Comparison of ENCODE assay signal across 8 mouse cellular contexts in genomic region chr1:133306842-133307241, GRCm38 (mm10). TPM values are rescaled to one million over a fixed set of nuclear protein-coding genes. Genes with fewer than 3 reads are reported as not detected.
DNase-seq lines count a peak whose midpoint lies in the region; ATAC-seq and TF ChIP-seq lines count a peak whose summit lies in the region.

No protein-coding gene starts in this region.

- H3K36me3 ChIP-seq in intestine, postnatal 0 days (ENCODE audit: control insufficient read depth, insufficient read depth) = peaks cover 5% of the 10 kb centered on the region; the same call in 1 of the 2 replicates
- no peaks in the 10 kb centered on the region for H3K36me3 ChIP-seq in intestine, embryonic 15.5 days
- H3K36me3 ChIP-seq in forebrain, embryonic 16.5 days (ENCODE audit: control insufficient read depth, insufficient read depth) = no peaks in the 10 kb centered on the region
- H3K36me3 ChIP-seq in hindbrain, embryonic 12.5 days = 0 out of 2 replicates have a peak, but pooled peaks cover 6% of the 10 kb centered on the region
- no peaks in the 10 kb centered on the region for H3K36me3 ChIP-seq in midbrain, embryonic 16.5 days (ENCODE audit: control insufficient read depth, insufficient read depth, low read length)

- H3K9me3 ChIP-seq in intestine, postnatal 0 days (ENCODE audit: control insufficient read depth) = no peaks in the 10 kb centered on the region
- H3K9me3 ChIP-seq in intestine, embryonic 15.5 days = no peaks in the 10 kb centered on the region
- H3K9me3 ChIP-seq in forebrain, embryonic 16.5 days (ENCODE audit: control insufficient read depth, low read length) = no peaks in the 10 kb centered on the region
- H3K9me3 ChIP-seq in hindbrain, embryonic 12.5 days (replicated peaks) = no peaks in the 10 kb centered on the region
- H3K9me3 ChIP-seq in midbrain, embryonic 16.5 days (replicated peaks; ENCODE audit: control insufficient read depth, low read length, poor library complexity, severe bottlenecking) = no peaks in the 10 kb centered on the region

- H3K27ac ChIP-seq in intestine, postnatal 0 days (ENCODE audit: low read depth, low read length) = no peak overlapping the region
- no peak overlapping the region for H3K27ac ChIP-seq in intestine, embryonic 15.5 days
- H3K27ac ChIP-seq in forebrain, embryonic 16.5 days (ENCODE audit: low read length) = no peak overlapping the region
- H3K27ac ChIP-seq in hindbrain, embryonic 12.5 days = no peak overlapping the region
- no peak overlapping the region for H3K27ac ChIP-seq in midbrain, embryonic 16.5 days (ENCODE audit: low read length)

- H3K4me3 ChIP-seq in intestine, postnatal 0 days (ENCODE audit: low read depth, low read length) = no peak overlapping the region
- no peak overlapping the region for H3K4me3 ChIP-seq in intestine, embryonic 15.5 days (replicated peaks)
- H3K4me3 ChIP-seq in forebrain, embryonic 16.5 days (replicated peaks; ENCODE audit: low read length) = no peak overlapping the region
- no peak overlapping the region for H3K4me3 ChIP-seq in hindbrain, embryonic 12.5 days
- no peak overlapping the region for H3K4me3 ChIP-seq in midbrain, embryonic 16.5 days (ENCODE audit: low read depth, low read length)

- H3K4me2 ChIP-seq in intestine, postnatal 0 days (replicated peaks; ENCODE audit: low read depth) = no peak overlapping the region
- no peak overlapping the region for H3K4me2 ChIP-seq in intestine, embryonic 15.5 days (replicated peaks)
- H3K4me2 ChIP-seq in forebrain, embryonic 16.5 days (ENCODE audit: low read length) = no peak overlapping the region
- no peak overlapping the region for H3K4me2 ChIP-seq in hindbrain, embryonic 12.5 days (replicated peaks)
- no peak overlapping the region for H3K4me2 ChIP-seq in midbrain, embryonic 16.5 days (ENCODE audit: low read length)

- H3K4me1 ChIP-seq in intestine, postnatal 0 days (replicated peaks; ENCODE audit: control insufficient read depth, insufficient read depth, low read length) = 0 out of 2 replicates have a peak, but pooled peaks cover 4% of the 10 kb centered on the region
- peaks cover 8% of the 10 kb centered on the region; the same call in 1 of the 2 replicates for H3K4me1 ChIP-seq in intestine, embryonic 15.5 days (replicated peaks)
- H3K4me1 ChIP-seq in forebrain, embryonic 16.5 days (replicated peaks; ENCODE audit: control insufficient read depth, insufficient read depth, low read length) = peaks cover 7% of the 10 kb centered on the region
- H3K4me1 ChIP-seq in hindbrain, embryonic 12.5 days = peaks cover 1% of the 10 kb centered on the region; the same call in 1 of the 2 replicates
- H3K4me1 ChIP-seq in midbrain, embryonic 16.5 days (ENCODE audit: control insufficient read depth, insufficient read depth, low read length) = peaks cover 4% of the 10 kb centered on the region; the same call in 1 of the 2 replicates

- ATAC-seq in intestine, postnatal 0 days = no peak
- ATAC-seq in intestine, embryonic 15.5 days = no peak
- ATAC-seq in forebrain, embryonic 16.5 days = 0 out of 2 replicates have a peak, but pooled peaks have one; percentile 21
- peak; percentile 27; the same call in 1 of the 2 replicates for ATAC-seq in hindbrain, embryonic 12.5 days (ENCODE audit: low FRiP score)
- peak; percentile 33; the same call in 1 of the 2 replicates for ATAC-seq in midbrain, embryonic 16.5 days

- no peak overlapping the region for H3K9ac ChIP-seq in intestine, postnatal 0 days (ENCODE audit: low read depth, low read length)
- H3K9ac ChIP-seq in intestine, embryonic 15.5 days = no peak overlapping the region
- H3K9ac ChIP-seq in forebrain, embryonic 16.5 days (replicated peaks; ENCODE audit: low read depth, low read length) = no peak overlapping the region
- no peak overlapping the region for H3K9ac ChIP-seq in hindbrain, embryonic 12.5 days
- no peak overlapping the region for H3K9ac ChIP-seq in midbrain, embryonic 16.5 days (ENCODE audit: low read depth, low read length)

- H3K27me3 ChIP-seq in intestine, postnatal 0 days (replicated peaks; ENCODE audit: control insufficient read depth, insufficient read depth, low read length) = no peaks in the 10 kb centered on the region
- no peaks in the 10 kb centered on the region for H3K27me3 ChIP-seq in intestine, embryonic 15.5 days (replicated peaks)
- no peaks in the 10 kb centered on the region for H3K27me3 ChIP-seq in forebrain, embryonic 16.5 days (replicated peaks; ENCODE audit: control insufficient read depth, insufficient read depth, low read length)
- no peaks in the 10 kb centered on the region for H3K27me3 ChIP-seq in hindbrain, embryonic 12.5 days
- H3K27me3 ChIP-seq in midbrain, embryonic 16.5 days (ENCODE audit: control insufficient read depth, insufficient read depth, low read depth, low read length) = no peaks in the 10 kb centered on the region

- TF ChIP-seq CTCF in intestine, postnatal 0 days (IDR thresholded peaks at IDR 0.05; ENCODE audit: low read depth) = peak; percentile 97

- WGBS in intestine, postnatal 0 days = 5% methylated on average over 4 of the region's 4 CpGs
- 8% methylated on average over 4 of the region's 4 CpGs for WGBS in intestine, embryonic 15.5 days
- 4% methylated on average over 4 of the region's 4 CpGs for WGBS in forebrain, embryonic 16.5 days
- 9% methylated on average over 4 of the region's 4 CpGs for WGBS in hindbrain, embryonic 12.5 days
- 4% methylated on average over 4 of the region's 4 CpGs for WGBS in midbrain, embryonic 16.5 days

- intact Hi-C loops in left cerebral cortex, postnatal 36 days (cut with DNase I) = loop anchor here (2.0 to 10.0 kb wide), 2 partner anchors 128 to 262 kb away; partner anchors contain the start of gene Pik3c2b

- DNase-seq in cerebellum, adult 11-12 months = peak; percentile 71
- peak; percentile 71 to 75 for DNase-seq in left cerebral cortex, postnatal 36 days (ENCODE audit: low spot score in 2 of 2)
- peak; percentile 71 to 88 for DNase-seq in spleen, postnatal 4 days (ENCODE audit: low spot score in 2 of 2)

RNA-seq across cellular contexts. Expression of gene Golt1a, which starts 2.8 kb away (rescaled TPM):
- polyA plus RNA-seq in intestine, postnatal 0 days (2015; fragmentation: Nextera tagmentation; extraction: Ambion mirVana) = 164 and 187 TPM in 2 replicates
- 18.2 and 23.8 TPM in 2 replicates for polyA plus RNA-seq in intestine, embryonic 15.5 days (2015; fragmentation: Nextera tagmentation; extraction: Ambion mirVana)
- not detected in 2 replicates for polyA plus RNA-seq in forebrain, embryonic 16.5 days (2015; fragmentation: Nextera tagmentation; extraction: Ambion mirVana)
- not detected in 2 replicates for polyA plus RNA-seq in hindbrain, embryonic 12.5 days (2016; fragmentation: Nextera tagmentation; extraction: Ambion mirVana)
- total RNA-seq in left cerebral cortex, postnatal 36 days (2021) = 1 to 10 TPM in 1 of 2 experiments, under 1 TPM in 1; 0.48 to 2.0 TPM
- not detected in 2 replicates for polyA plus RNA-seq in midbrain, embryonic 16.5 days (2015; fragmentation: Nextera tagmentation; extraction: Ambion mirVana)

RNA-seq across cellular contexts. Expression of gene Kiss1, which starts 14.8 kb away (rescaled TPM):
- polyA plus RNA-seq in intestine, postnatal 0 days (2015; fragmentation: Nextera tagmentation; extraction: Ambion mirVana) = not detected in 2 replicates
- not detected in 2 replicates for polyA plus RNA-seq in intestine, embryonic 15.5 days (2015; fragmentation: Nextera tagmentation; extraction: Ambion mirVana)
- 0.60 and 0.63 TPM in 2 replicates for polyA plus RNA-seq in forebrain, embryonic 16.5 days (2015; fragmentation: Nextera tagmentation; extraction: Ambion mirVana)
- polyA plus RNA-seq in hindbrain, embryonic 12.5 days (2016; fragmentation: Nextera tagmentation; extraction: Ambion mirVana) = not detected in 2 replicates
- not detected for total RNA-seq in left cerebral cortex, postnatal 36 days (2021)
- not detected in 2 replicates for polyA plus RNA-seq in midbrain, embryonic 16.5 days (2015; fragmentation: Nextera tagmentation; extraction: Ambion mirVana)

RNA-seq across cellular contexts. Expression of gene Ren1, which starts 43.5 kb away (rescaled TPM):
- 4.3 and 5.7 TPM in 2 replicates for polyA plus RNA-seq in intestine, postnatal 0 days (2015; fragmentation: Nextera tagmentation; extraction: Ambion mirVana)
- polyA plus RNA-seq in intestine, embryonic 15.5 days (2015; fragmentation: Nextera tagmentation; extraction: Ambion mirVana) = 2.7 and 8.5 TPM in 2 replicates
- polyA plus RNA-seq in forebrain, embryonic 16.5 days (2015; fragmentation: Nextera tagmentation; extraction: Ambion mirVana) = 0.30 TPM in 1 of 2 replicates, not detected in the other
- 0.99 and 1.9 TPM in 2 replicates for polyA plus RNA-seq in hindbrain, embryonic 12.5 days (2016; fragmentation: Nextera tagmentation; extraction: Ambion mirVana)
- total RNA-seq in left cerebral cortex, postnatal 36 days (2021) = not detected
- polyA plus RNA-seq in midbrain, embryonic 16.5 days (2015; fragmentation: Nextera tagmentation; extraction: Ambion mirVana) = 0.35 TPM in 1 of 2 replicates, not detected in the other

RNA-seq across cellular contexts. Expression of gene Etnk2, which starts 56.5 kb away (rescaled TPM):
- polyA plus RNA-seq in intestine, postnatal 0 days (2015; fragmentation: Nextera tagmentation; extraction: Ambion mirVana) = 6.0 and 6.2 TPM in 2 replicates
- polyA plus RNA-seq in intestine, embryonic 15.5 days (2015; fragmentation: Nextera tagmentation; extraction: Ambion mirVana) = 3.3 and 3.5 TPM in 2 replicates
- 4.5 and 9.5 TPM in 2 replicates for polyA plus RNA-seq in forebrain, embryonic 16.5 days (2015; fragmentation: Nextera tagmentation; extraction: Ambion mirVana)
- polyA plus RNA-seq in hindbrain, embryonic 12.5 days (2016; fragmentation: Nextera tagmentation; extraction: Ambion mirVana) = 5.2 and 5.6 TPM in 2 replicates
- 10 to 100 TPM in 1 of 2 experiments, 1 to 10 TPM in 1; 7.8 to 10.2 TPM for total RNA-seq in left cerebral cortex, postnatal 36 days (2021)
- 24.6 and 26.5 TPM in 2 replicates for polyA plus RNA-seq in midbrain, embryonic 16.5 days (2015; fragmentation: Nextera tagmentation; extraction: Ambion mirVana)

Comparison
In these comparisons a context has a peak if more than half of its experiments do, and no peak if none do; other contexts are left out.
1. ATAC-seq: peak in forebrain, embryonic 16.5 days (single experiment), hindbrain, embryonic 12.5 days (single experiment) and midbrain, embryonic 16.5 days (single experiment); none in intestine, postnatal 0 days (single experiment) and intestine, embryonic 15.5 days (single experiment).
2. RNA of gene Golt1a, which starts 2.8 kb away (polyA plus RNA-seq): 164 to 187 TPM in intestine, postnatal 0 days and 18.2 to 23.8 TPM in intestine, embryonic 15.5 days; not detected in forebrain, embryonic 16.5 days, not detected in midbrain, embryonic 16.5 days and not detected in hindbrain, embryonic 12.5 days; every median in the first group is over 10 times any median in the second.
3. Peak in every context shown above with its lines, with median percentiles within 50 percentile points of each other: DNase-seq.